Mouse (Mus musculus): ENCODE results near the gene Tmx1. TPM values are rescaled to one million over a fixed set of nuclear protein-coding genes. Genes with fewer than 3 reads are reported as not detected.

Gene Tmx1
- polyA plus RNA-seq, 1 experiment from 2014 or later: 99.6 TPM

GRCm38 (mm10) chr12:70498091-70498490 lies 45.2 kb downstream of the Tmx1 start:
- 59% methylated on average over 3 of the region's 3 CpGs for WGBS
- peak; percentile 41 for DNase-seq

GRCm38 (mm10) chr12:70505971-70506370 lies 53.1 kb downstream of the Tmx1 start:
- Histone ChIP-seq H3K36me3 (ENCODE audit: control insufficient read depth, insufficient read depth, low read length) (no peaks in the 10 kb centered on the region), H3K9me3 (ENCODE audit: control insufficient read depth, low read length) (no peaks in the 10 kb centered on the region), H3K4me2 (ENCODE audit: low read length) (no peak overlapping the region), H3K4me1 (ENCODE audit: control insufficient read depth, insufficient read depth, low read length) (no peaks in the 10 kb centered on the region), H3K4me3 (replicated peaks; ENCODE audit: low read depth, low read length) (no peak overlapping the region), H3K27ac (replicated peaks; ENCODE audit: low read depth, low read length) (no peak overlapping the region; the same call in 1 of the 2 replicates), H3K9ac (replicated peaks; ENCODE audit: low read length) (no peak overlapping the region), H3K27me3 (ENCODE audit: control insufficient read depth, insufficient read depth, low read length) (no peaks in the 10 kb centered on the region)
- peak; percentile 39 for DNase-seq
- ATAC-seq (ENCODE audit: low FRiP score, low TSS enrichment): no peak
- WGBS: 68% methylated on average over 5 of the region's 5 CpGs

More at GRCm38 (mm10) chr12:70498091-70498490, 45.2 kb downstream of the Tmx1 start:
- Histone ChIP-seq H3K27ac (replicated peaks; ENCODE audit: low read depth, low read length) (no peak overlapping the region), H3K36me3 (ENCODE audit: control insufficient read depth, insufficient read depth, low read length) (no peaks in the 10 kb centered on the region), H3K27me3 (ENCODE audit: control insufficient read depth, insufficient read depth, low read length) (no peaks in the 10 kb centered on the region), H3K4me1 (ENCODE audit: control insufficient read depth, insufficient read depth, low read length) (peaks cover 4% of the 10 kb centered on the region), H3K4me2 (ENCODE audit: low read length) (no peak overlapping the region), H3K9me3 (ENCODE audit: control insufficient read depth, low read length) (no peaks in the 10 kb centered on the region), H3K4me3 (replicated peaks; ENCODE audit: low read depth, low read length) (no peak overlapping the region), H3K9ac (replicated peaks; ENCODE audit: low read length) (no peak overlapping the region)
- ATAC-seq (ENCODE audit: low FRiP score, low TSS enrichment): no peak

- 90% methylated on average over 5 of the region's 5 CpGs for WGBS
- no peaks in the 10 kb centered on the region for H3K36me3 ChIP-seq (ENCODE audit: control insufficient read depth, insufficient read depth, low read length)
- H3K9me3 ChIP-seq (ENCODE audit: control insufficient read depth, low read length): no peaks in the 10 kb centered on the region
- H3K4me3 ChIP-seq (replicated peaks; ENCODE audit: low read depth, low read length): no peak overlapping the region
- H3K4me1 ChIP-seq (ENCODE audit: control insufficient read depth, insufficient read depth, low read length): no peaks in the 10 kb centered on the region
- no peak overlapping the region for H3K4me2 ChIP-seq (ENCODE audit: low read length)
- no peak overlapping the region for H3K9ac ChIP-seq (replicated peaks; ENCODE audit: low read length)
- H3K27me3 ChIP-seq (ENCODE audit: control insufficient read depth, insufficient read depth, low read length): no peaks in the 10 kb centered on the region
- ATAC-seq (ENCODE audit: low FRiP score, low TSS enrichment) (no peak), DNase-seq (no peak)
- H3K27ac ChIP-seq (replicated peaks; ENCODE audit: low read depth, low read length): no peak overlapping the region
Observed at GRCm38 (mm10) chr12:70512023-70512422, 59.1 kb downstream of the Tmx1 start.

GRCm38 (mm10) chr12:70512431-70512830 lies 59.5 kb downstream of the Tmx1 start:
- Histone ChIP-seq H3K36me3 (ENCODE audit: control insufficient read depth, insufficient read depth, low read length) (no peaks in the 10 kb centered on the region), H3K4me2 (ENCODE audit: low read length) (no peak overlapping the region), H3K9ac (replicated peaks; ENCODE audit: low read length) (no peak overlapping the region), H3K4me3 (replicated peaks; ENCODE audit: low read depth, low read length) (no peak overlapping the region), H3K9me3 (ENCODE audit: control insufficient read depth, low read length) (no peaks in the 10 kb centered on the region), H3K27ac (replicated peaks; ENCODE audit: low read depth, low read length) (no peak overlapping the region), H3K4me1 (ENCODE audit: control insufficient read depth, insufficient read depth, low read length) (no peaks in the 10 kb centered on the region), H3K27me3 (ENCODE audit: control insufficient read depth, insufficient read depth, low read length) (no peaks in the 10 kb centered on the region)
- ATAC-seq (ENCODE audit: low FRiP score, low TSS enrichment) (no peak), DNase-seq (no peak)
- 95% methylated on average over 2 of the region's 2 CpGs for WGBS

Other genes with a start within 250 kb of the Tmx1 start
- gene Pygl, start 221.6 kb upstream of the Tmx1 start, polyA plus RNA-seq (2014; fragmentation: Nextera tagmentation; extraction: Ambion mirVana): 5.2 and 6.1 TPM in 2 replicates
- gene Trim9, start 105.5 kb upstream of the Tmx1 start, polyA plus RNA-seq (2014; fragmentation: Nextera tagmentation; extraction: Ambion mirVana): 65.2 and 77.0 TPM in 2 replicates